Mouse (Mus musculus) adrenal gland, postnatal 14 days (tissue): ENCODE data around the gene Meis1. TPM values are rescaled to one million over a fixed set of nuclear protein-coding genes. Genes with fewer than 3 reads are reported as not detected.

Experiments
- DNase-seq: peaks from one replicate; pipeline ENCODE4 v3.0.0; 2021; ENCODE audit warnings: mixed read lengths
- total RNA-seq: library from RNA; stranded (reverse); gene quantifications from 2 replicates; pipeline ENCODE4 v1.2.3, GENCODE M21; 2021

Meis1 gene
- total RNA-seq, 1 experiment from 2014 or later = 57.5 TPM

DNA sequence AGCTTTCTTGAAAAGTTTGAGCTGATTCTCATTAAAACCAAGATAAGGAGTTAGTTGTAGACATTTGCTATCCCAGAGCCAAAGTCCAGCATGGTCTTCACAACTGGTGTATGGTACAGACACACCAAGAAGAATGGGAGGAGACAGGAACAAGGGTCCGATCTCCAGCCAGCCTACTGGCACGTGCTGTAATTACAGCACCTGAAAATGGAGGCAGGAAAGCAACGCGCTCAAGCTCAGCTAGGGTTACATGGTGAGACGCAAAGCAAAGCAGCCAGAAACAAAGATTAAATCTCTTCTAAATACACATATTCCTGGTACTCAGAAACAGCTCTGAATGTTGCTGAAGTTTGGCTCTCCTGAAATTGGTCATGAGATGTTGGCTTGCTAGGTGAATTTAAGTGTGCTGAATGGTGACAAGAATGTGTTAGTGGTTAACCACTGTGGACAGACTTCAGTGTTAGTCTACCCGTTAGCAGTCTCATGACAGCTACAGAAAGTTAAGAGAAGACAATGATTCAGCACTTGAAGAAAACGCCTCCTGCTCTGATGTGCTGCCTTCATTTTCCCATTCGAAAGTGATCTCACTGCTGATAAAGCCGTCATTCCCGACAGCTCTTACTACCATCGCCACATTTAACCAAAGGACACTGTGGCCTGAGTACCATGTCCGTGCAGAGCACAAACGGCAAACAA, 70.0 kb downstream of the Meis1 start:
- DNase-seq = no peak

DNA sequence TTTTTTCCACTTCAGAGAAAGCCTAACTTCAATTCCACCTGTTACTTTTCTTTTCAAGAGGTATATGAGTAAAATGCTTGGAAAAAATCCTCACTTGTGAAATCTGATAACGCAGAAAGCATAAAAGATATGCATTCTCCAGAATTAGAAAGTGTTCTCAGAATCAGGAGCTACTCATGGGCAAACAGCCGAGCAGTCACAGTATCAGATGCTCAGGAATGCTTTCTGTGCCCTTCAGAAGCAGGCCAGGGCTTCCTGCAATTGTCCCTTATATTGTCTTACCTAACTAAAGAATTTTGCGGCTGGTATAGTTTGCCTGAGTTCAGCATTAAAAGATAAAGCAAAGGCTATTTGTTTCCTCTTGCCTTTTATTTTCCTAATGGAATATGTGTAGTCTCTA, 71.4 kb downstream of the Meis1 start:
- no peak for DNase-seq

DNA sequence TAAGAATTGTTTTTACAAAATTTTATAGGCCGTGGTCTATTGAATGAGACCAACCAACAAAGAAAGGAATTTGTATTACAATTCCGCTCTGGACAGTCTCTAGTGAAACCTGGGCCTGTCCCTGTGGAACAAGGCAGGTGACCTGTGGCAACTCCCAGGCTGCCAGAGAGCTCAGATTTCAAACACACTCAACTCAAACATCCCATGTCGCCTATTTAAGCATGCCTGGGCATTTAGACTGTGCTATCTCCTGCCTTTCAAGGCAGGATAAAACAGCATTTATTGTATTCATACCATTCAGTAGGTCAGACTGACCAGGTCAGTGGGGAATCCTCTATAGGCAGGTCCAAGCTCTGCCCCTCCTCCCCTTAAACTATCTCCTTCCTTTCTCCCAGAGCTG, 73.0 kb downstream of the Meis1 start:
- DNase-seq = no peak

DNA sequence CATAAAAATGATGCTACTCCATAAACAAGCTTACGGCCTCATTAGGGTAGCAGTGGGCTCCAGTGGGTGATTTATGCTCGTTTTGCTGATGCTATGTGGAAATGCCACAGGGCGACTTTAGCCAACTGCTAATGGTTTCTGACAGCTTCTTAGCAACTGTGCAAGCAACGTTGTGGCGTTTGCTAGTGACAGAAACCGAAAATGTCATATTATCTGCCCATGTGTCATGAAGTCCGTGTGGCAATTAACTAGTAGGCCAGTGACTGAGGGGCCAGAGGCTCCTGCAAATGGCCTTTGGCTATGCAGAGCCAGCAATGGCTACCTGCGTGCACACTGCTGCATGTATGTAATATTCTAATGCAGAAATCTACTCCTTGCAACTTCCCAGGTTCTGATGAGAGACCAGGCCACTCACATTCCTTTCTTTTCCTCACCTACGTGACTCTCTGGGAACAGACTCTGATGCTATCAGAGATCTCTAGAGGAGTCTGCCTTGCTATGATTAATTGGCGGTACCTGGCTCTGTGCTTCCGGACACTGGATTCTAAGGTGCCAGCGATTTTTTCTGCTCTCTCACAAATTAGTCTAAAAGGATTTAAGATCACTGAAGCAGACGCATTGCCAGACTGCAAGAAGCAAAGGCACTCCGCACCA, 73.7 kb downstream of the Meis1 start:
- no peak for DNase-seq

DNA sequence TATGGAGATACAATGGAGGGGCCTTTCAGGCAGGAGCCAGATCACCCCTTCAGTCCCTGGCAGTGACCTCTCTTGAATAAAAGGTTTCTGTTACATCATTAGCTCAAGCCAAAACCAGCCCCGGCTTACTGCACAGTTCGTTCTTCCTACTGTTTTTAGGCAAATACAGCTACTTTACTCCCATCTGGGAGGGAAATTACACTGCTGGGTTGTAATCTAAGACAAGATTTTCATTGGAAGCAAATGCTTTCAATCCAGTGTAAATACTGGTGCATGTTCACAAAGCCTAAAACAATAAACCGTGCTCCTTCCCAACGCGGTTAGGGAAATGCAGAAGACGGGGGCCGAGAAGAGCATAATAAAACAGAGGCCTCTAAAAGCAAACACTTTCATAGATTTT, 74.6 kb downstream of the Meis1 start:
- DNase-seq = no peak

DNA sequence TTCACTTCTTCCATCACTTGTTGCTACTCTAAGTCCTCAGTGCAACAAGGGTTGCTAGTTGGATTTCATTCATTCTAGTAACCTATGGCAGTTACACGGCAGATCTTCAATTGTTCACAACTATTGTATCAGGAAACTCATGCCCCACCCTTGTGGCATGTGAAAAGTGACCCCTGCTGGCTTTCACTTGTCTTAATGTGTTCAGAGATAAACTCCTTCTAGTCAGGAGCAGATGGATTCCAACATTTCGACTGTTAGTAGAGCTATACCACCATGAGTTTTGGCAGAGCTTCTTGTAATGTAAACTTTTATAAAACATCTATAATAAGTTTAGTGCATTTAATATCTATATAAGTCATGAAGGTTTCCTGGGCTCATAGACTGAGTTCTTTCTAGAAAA, 75.8 kb downstream of the Meis1 start:
- no peak for DNase-seq

DNA sequence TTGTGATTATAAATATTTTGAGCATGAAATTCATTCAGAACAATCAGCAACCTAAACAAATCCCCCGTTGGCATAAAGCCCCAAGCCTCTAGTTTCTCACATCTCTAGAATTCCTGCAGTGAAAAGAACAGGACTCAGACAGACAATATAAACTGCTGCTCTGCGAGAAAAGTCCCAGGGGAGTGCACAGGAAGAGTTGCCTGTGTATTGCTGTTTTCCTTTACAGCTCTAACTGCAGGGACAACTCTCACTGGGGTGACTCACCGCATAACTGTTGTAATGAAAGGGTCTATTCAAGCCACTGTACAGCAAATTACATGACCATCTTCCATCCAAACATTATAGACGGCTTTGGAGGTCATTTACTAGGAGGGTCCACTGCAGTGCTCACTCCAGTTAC, 77.9 kb downstream of the Meis1 start:
- no peak for DNase-seq

DNA sequence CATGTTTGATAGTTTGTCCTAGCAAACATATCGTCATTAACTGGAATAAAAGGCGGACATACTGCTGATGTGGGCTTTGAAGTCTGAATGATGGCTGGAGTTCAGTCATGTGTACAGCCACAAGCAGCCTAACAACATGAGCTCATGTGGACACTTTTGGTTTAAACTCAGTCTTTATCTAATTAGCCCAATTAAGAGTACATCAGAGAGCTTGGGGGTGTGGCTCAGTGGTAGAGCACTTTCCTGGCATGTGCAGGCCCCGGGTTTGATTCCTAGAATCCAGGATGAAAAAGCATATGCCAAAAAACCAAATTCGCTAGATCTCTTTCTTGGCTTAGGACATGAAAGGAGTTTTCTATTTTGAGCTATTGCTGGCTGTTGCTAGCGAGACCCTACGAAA, 83.9 kb downstream of the Meis1 start:
- no peak for DNase-seq

DNA sequence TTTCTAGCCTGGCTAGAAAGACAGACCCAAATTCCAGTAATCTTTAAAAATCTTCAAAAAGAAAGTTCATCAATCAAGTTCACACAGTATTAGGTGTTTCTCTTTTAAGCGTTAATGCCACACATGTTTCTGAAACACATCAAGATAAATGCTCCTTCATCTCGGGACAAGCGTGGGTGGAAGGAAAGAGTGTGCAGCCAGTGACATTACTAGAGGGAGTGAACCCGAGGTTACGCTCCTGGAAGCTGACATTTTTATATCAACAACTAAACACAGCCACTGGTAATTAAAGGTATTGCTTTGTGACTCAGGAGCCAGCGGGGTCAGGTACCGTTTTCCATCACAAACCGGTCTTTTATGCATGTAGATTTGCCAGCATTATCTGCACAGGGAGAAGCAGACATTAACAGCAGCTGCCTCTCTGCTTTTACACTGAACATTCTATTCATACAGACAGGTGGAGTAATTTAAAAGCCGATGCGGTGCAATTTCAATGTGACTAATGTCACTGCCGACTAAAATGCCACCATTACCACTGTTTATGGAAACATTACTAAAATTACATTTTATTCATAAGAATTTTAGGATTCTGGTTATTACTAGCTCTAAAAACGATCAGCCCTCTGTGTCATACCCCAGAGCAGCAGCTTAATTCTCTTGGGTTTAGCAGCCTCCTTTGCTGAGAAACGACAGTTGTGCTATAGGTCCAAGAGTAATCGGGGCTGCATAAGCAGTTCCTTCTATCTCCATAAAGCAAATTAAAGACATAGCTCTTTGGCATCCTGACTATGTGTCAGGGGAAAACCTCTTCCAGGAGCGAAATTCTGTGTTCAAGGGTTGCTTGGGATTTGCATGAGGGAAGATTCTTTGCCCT, 87.5 kb downstream of the Meis1 start:
- no peak for DNase-seq

DNA sequence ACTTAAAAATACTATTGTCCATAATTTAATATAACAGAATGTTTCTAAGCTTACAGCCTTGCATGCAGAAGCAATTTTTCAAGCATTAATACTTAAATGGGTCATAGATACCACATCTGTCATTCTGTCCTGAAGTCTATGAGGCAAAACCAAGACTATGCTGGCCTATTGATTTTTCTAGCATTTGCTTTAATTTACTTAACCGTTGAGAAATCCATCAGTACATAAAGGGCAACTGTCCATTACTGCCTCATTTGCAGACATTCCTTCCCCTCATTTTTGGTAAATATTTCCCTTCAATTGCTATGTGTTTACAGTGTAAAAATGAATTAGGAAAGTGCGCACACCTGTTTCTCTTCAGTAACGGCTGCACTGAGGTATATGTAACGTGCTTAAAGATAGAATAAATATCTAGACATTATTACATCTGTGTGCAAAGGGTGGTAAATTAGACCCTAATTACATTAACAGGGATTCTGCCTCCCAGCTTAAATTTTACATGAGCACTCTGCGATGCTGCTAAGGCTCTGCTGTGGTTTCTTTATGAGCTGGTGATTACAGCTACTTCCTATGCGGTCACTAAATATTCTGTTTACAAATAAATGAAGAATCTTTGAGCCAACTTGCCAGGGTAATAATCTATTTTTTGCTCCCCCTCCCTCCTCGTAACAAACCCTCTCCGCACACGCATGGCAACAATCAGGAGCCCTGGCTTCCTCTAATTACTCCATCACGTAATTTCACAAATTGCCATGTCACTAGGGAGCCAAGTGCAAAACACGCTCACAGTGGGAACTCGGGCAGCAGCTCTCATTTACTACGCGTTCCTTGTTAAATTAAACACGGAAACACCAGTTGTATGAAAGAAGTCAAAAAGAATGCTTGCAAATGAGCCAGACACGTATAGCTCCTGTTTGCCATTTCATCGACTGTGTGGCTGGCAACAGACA, 88.7 kb downstream of the Meis1 start:
- DNase-seq = no peak

DNA sequence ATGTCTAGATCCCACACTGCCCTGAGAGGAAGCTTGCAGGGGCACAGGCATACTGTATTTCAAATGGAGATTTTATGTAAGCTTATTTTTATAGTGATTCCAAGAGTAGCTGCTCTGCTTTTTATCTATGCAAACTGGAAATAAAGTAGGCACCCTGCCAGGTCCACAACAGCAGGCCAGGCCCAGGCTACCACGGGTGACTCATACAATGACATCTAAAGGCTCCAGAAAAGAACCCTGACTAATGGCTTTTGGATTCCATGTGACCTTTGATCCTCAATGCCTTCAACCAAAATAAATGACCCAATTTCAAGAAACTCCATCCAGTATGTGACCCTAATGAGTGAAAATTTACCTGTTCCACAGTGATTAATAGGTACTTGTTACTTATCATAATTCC, 91.4 kb downstream of the Meis1 start:
- peak; percentile 85 for DNase-seq

DNA sequence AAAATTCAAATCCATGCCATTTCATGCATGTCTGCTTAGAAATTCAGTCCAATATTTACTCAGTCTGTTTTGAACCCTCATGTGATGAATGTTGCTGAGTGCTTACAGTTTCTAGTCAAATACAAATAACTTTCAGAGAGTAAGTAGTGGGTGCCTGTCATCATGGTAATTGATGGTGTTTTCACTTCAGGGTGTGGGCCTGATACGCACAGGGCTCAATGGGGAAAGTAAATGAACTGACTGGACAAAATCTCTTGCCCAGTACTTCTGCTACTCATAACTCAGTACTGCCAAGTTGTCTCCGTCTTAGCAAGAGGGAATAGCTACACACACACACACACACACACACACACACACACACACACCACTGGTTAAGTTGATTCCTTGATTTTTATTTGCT, 92.0 kb downstream of the Meis1 start:
- DNase-seq = no peak

DNA sequence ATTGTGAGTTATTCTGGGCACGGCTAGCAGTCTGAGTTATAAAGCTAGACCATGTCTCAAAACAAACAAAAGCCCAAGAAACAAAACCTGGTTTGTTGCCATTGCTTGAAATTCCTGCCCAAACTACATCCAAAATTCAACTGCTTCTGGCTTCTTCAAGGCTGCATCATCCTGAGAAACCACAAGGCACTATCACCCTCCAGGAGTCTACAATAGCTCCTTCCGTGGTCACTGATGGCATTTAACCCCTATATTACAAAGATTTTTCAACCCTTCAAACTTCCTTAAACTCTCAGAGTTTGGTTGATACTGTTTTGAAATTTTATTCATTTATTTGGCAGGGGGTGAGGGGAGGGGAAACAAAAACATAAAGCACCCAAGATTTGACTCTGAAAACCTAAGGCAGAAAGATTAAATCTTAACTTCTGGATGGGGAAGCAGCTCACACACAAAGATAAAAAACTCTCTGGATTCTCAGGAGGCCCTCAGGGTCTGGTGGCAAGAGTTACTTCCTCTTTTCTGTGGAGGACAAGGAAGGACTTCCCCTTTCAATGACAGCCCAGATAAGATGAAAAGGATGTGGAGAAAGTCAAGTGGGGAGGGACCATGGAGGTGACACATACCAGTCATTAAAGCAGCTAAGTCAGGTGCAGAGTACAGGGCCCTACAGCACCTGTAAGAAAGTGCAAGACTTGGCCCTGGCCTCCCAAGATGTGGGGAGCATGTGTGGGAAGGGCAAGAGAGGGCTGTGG, 94.0 kb downstream of the Meis1 start:
- no peak for DNase-seq

DNA sequence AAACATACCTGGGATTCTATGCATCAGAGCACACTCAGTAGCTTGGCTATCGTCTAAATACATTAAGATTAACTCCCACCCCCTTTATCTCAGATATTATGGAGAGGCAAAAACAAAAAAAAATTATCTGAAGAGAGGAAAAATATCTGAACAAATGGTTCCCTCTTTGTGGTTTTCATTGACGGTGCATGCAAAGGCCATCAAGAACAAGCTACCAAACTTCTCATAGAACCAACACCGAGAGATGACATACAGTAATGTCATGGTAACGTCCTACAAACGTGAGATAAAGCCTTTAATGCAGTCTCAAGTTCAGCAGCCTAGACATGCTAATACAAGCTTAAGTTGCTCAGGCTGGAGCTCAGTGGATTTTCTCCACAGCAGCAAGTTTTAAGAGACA, 95.5 kb downstream of the Meis1 start:
- DNase-seq = no peak

DNA sequence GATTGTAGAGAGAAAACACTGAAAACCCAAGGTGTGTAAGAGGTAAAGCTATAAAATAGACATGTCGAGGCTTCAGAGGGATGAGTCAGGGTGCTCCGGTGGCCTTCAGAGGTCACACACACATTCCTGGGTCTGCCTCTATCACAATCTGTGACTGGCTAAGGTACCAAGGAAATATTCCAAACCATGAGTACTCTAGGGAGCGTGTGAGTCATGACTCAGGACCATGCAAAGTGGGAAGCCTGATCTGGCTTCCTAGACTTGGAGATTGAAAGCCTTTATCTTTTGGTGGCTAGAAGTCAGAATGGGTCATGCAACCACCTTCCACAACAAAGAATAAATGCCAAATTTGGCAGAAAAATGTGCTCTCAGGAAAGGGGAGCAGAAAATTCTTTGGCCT, 98.1 kb downstream of the Meis1 start:
- no peak for DNase-seq

DNA sequence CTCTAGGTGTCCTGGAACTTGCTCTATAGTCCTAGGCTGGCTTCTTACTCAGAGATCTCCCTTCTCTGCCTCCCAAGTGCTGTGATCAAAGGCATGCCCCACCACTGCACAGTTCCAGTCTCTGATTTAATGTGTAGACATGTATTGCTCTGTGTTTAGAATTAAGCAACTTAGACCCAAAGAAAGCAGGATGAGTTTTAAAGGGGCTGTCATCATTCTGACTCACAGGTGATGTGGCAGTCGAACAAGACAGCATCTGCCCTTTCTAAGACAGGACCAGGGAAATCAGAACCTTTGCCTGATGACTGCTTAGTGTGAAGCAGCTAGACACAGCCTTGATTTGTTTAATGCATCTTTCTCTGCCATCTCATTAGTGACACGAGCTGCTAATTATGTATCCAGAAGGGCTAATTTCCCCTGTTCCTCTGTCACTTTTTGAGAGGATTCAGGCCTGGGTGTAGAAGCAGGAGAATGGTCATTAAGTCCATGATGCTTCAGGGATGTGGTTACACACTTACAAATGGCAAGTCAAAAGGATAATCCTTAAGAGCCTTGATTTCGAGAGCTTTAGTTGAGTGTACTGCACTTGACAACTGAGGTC, 99.5 kb downstream of the Meis1 start:
- DNase-seq = no peak

DNA sequence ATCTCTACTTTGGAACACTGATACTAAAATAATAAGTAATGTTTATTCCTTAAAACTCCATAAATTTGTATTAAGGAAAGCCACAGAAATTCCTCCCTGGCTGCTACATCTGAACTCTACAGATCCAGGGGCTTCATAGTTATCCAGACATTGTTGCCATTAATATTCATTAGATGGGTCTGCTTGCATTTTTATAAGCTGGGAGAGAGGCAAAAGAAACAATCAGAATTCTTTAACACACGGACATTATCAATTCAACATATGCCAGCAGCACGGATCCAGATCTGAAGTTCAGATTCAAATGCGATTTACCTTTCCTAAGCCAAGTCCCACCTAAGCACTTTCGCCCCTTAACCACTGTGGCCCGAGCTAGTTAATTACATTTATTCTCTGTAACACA, 100.9 kb downstream of the Meis1 start:
- DNase-seq = no peak

DNA sequence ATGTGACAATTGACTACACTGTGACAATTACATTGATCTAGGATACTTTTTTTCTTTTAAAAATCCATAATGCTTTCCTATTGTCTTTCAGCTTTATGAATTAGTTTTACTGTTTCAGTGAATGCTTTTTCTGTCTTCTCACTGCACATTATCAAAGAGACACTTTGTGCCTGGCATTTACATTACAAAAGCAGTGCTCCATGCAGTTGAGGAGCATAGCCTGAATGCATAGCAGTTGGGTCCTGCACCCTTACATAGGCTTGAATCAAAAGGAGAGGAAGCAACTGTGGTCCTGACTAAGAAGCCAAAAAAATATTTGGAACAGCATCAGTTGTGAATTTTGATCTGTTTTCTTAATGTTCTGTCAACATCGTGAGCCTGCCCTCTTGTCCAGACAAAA, 105.5 kb downstream of the Meis1 start:
- no peak for DNase-seq

DNA sequence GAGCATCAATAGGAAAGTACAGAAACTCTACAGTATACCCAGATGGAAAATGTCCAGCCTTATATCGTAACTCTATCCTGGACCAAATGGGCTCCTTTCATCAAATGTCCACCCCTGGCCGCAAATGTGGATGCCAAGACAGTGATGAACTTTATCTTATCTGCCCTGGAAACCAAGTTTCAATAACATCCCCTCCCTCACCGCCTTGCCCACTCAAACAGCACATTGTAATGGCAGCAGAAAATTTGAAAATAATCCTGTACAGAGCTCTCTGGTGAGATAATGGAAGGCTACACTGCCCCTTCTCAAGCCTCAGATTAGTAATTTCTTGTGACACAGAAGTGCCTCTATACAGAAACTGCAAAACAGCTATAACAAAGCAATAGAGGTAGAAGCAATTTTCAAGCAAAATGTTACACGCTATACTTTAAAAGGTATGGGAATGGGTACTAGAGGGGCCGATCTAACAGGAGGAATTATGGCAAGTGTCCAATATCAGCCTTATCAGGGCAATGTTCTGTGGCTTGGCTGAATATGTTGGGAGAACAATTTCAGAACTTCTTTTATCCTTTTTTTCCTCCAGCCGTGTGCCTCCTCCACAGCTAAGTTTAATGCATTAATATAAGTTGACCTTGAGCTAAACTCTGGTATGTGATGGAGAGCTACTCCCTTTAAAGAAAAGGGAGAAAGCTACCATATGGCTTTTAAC, 106.3 kb downstream of the Meis1 start:
- DNase-seq = no peak

DNA sequence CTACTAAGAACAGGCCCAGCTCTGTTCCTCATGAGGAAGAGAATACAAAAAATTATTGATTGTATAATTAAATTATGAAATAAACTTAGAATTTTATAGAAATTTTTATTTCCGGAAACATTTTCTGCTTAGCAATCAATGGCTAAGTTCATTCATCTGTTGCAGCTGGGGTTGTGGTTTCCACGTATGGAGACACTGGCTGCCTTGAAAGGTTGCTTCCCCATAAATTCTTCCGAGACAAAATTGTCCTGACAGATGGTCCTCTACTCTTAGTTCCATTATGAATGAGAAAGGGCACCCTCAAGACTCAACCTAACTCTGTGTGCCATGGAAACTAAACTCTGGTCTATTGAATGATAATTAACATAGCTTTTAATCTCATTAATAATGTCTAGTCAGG, 111.9 kb downstream of the Meis1 start:
- no peak for DNase-seq
